Mouse (Mus musculus): ENCODE data around the gene Rab11fip4.
A peak's percentile ranks its signal among the peaks of the same experiment; 100 is the strongest.

Gene Rab11fip4

DNA sequence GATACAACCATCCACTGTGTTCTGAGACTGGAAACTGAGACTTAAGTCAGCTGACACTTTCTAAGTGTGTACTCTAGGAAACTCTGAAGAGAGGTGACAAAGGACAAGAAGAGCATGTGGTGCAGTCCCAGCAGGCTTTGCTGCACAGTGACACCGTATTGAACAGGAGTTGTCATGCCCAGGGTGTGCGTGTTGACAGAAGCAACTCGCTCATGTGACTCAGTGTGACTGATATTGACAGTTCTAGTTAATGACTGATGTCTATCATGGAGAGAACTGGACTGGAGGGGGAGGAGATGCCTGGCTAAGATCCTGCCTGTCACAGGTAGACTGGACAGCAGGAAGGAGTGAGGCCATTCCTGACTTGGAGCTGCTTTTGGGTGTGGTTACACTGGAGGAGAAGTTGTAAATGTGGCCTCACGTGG is 63.4 kb downstream of the Rab11fip4 start:
- DNase-seq (ENCODE audit: low spot score) = no peak

DNA sequence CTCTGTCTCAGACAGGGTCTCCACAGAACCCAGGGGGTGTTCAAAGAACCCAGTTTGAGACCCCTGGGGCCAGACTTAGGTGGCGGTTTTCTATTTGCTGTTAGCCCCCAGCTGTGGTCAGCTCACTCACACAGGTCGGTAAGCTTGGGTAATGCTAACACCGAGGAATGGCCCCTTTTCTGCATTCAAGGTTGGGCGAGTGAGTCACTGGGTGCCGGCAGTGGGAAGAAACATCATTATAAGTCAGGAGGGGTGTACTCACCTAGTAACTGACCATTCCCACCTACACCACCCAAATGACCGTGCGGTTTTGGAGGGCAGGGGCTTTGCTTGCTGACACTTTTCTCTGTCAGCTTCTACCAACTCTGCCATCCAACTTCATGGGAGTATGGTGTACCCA is 64.6 kb downstream of the Rab11fip4 start:
- DNase-seq (ENCODE audit: low spot score) = no peak

DNA sequence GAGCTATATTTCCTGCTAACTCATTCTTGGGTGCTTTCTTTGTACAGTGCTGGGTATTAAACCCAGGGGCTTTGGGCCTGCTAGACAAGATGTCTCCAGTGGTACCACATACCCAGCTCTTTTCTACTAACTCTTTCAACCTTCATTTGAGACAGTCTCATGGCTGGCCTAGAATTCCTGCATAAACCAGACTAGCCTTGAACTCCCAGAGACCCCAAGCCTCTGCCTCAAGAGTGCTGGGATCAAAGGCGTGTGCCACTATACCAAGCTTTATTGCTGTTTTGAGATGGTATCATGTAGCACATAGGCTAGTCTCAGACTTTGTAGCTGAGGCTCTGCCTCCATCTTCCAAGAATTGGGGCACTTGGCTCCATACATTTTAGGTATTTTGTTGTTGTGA is 65.5 kb downstream of the Rab11fip4 start:
- no peak for DNase-seq (ENCODE audit: low spot score)

DNA sequence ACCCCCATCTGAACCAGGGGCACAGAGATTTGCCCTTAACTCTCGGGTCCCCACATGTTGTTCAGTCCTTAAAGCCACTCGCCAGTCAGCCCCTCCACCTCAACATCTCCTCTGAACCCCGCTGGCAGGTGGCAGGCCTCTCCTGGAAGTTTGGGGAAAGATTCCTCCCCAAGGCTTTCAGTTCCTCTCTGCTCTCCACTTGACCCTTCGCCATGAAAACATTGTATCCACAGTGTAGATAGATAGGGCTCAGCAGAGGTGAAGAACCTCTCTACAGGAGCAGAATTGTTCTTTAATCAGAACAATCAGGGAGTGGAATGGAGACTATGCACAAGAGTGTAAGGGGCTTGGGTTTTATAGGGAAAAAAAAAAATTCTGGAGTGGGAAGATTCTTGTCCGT is 66.0 kb downstream of the Rab11fip4 start:
- no peak for DNase-seq (ENCODE audit: low spot score)

DNA sequence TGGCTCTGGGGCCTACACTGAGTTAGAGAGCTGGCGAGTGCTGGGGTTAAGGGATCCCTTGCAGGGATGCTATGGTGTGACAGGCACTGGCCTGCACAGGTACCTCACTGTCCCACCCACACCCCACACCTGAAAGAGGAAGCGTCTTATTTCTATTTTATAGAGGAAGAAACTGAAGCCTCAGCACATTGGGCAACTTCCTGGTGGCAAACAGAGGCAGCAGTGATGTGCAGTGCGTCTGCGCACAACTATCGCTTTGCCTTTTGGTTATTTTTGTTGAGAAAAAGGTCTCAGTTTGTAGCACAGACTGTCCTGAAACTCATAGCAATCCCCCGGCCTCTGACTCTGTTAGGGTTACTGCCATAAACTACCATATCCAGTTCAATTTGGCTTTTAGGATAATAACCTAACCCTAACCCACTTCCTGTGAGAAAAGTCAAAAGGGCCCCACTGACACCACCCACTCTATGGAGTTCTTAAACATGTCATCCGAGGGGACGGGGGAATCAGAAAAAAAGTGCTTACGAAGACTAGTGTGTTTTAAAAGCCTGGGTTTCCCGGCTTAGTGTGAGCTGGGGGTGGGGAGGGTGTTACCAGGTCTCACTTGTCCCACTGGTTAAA is 67.3 kb downstream of the Rab11fip4 start:
- DNase-seq (ENCODE audit: low spot score) = no peak

DNA sequence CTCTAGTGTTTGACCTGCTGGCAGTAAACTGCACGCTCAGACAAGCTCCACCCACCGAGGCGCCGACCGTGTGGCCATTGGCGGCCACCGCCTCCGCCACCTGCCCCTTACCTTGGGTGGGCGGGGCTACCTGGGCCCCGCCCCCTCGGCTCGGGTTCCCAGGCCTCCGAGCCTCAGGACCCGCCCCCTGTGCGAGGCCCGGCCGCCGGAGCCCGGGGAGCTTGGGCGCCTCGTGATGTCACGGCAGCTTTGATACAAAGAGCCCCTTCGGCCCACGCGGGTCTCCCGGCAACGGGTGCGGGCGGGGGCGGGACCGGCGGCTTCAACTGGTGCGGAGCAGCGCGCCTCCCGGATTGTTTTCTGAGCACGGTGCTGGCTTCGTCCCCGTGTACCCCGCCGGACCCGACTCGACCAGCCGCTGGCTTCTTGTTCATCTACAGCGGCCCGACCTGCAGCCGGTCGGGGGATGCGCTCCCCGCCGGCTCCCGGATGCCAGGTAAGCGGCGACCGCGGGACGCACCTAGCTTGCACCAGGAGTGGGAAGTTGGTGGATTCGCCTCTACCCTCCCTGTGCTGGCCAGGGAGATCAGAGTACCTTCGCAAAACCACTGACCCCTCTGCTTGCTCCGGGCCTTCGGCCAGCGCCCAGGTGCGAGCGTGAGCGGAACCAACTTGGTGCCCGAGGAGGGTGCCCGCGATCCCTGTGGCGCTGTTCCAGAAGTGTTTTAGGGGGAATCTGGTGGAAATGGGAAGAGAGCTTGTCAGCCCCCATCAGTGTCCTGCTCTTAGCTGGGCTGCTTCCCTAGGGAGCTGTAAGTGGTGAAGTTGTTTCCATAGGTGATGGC is 69.6 kb downstream of the Rab11fip4 start:
- peak; percentile 81 for DNase-seq (ENCODE audit: low spot score)

DNA sequence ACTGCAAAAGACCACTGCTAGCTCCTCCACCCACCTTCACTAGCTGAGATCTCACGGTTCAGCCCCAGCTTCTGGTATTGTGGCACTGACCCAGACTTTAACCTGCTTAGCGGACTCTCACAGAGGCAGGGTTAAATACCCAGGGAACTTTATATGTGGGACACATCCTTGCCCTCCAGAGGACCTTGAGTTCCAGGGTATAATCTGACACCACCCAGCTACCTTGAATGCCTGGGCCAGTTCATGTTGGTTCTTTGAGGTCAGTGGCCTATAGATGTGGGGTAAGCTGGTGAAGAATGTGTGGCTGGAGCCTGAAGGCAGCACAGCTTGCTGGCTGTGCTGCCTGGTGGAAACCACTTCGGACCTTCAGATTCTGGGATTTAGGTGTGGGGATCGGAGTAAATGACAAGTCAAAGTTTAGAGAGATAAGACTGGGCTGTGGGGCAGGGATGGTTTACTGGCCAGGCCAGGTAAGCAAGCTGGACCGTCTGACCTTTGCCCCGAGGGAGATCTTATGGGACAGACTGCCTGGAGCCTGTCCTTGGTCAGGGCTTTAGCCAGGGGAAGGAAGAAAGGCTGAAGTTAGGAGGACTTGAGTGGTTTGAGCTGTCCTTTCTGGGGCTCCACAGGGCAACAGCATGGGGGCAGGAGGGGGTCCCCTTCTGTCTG is 71.0 kb downstream of the Rab11fip4 start:
- DNase-seq (ENCODE audit: low spot score) = no peak

DNA sequence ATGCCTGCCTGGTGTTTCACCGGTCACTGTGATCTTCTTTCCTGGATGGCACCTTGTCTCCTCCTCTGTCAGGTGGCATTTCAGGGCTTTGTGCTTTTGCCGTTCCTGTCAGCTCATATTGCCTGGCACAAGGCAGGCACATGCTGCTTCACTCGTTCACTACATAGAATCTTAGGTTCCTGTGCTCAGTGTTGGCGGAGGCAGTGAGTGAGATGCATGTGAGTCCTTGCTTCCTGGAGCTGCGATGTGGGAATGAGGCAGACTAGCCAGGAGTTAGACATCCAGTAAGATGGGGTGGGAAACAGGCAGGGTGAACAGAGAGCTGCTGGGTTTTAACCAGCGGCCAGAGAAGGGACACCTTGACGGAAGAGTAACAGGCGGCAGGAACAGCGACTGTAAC is 72.1 kb downstream of the Rab11fip4 start:
- DNase-seq (ENCODE audit: low spot score) = no peak

DNA sequence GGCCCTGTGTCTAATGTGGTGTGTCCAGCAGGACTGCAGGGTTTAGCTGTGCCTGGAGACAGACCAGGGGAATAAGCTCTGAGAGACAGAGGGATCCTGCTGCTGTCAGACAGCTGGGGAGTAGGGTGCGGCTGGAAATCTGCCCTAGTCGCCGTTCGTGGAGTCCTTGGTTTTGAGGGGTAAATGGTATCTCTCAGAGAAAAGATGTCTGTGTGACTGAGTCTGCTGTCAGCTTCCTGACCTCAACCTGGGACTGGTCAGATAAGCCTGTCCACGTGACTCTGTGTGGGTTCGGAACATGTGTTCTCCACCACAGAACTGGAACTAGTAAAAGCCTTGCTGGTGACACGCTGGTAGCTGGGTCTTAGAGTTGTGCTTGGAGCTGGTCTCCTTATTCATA is 72.6 kb downstream of the Rab11fip4 start:
- DNase-seq (ENCODE audit: low spot score) = no peak

DNA sequence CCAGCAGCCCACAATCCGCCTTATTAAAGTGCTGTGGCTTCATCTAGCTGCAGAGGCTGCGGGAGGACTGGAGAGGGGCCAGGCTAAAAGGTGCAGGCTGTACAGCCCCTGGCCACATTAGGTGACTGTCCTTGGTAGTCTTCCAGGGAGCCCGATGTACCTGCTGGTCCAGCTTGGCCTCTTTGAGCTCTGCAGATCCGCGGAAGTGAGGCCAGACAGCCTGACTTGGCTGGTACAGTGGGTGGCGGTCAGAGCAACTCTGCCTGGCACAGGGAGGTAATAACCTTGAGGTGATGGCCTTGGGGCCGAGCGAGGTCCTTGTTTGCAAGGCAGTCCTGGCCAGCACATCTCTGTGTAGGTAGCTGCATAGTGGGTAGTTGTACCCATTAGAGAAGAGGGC is 75.5 kb downstream of the Rab11fip4 start:
- DNase-seq (ENCODE audit: low spot score) = peak; percentile 63

DNA sequence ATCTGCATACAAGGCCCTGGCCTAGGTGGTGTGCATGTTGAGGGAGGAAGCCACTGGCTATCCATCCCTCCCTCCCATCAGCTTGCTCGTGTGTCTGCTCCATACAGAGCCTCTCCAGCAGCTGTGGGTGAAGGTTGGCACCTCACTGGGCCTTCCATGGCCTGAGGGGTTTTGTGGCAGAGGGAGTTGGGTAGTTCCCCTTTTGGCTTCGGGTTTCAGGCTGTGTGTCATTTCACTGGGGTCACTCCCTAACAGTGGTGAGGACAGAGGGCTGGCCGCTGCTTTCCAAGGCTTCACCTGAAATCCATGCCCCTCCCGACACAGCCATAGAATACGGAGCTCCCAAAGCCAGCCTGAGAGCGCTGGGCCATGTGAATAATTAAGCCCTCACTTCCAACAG is 78.2 kb downstream of the Rab11fip4 start:
- DNase-seq (ENCODE audit: low spot score) = no peak

DNA sequence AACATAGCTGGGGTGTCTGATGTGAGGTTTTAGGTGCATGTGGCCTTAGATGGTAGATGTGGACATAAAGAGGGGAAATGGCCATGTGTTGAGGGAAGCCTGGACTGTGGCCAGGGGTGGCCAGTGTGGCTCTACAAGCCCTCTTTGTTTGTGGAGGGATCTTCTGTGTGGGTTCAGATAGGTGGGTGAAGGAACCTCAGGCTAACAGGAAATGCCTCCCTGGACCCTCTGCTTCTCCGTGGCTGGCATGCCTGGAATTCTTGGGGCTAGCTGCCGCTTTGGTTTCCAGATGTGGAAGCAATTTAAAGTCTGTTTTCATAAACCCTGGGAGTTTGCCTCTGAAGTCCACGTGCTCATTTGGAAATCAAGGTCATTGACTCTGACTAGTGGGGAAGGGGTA is 78.9 kb downstream of the Rab11fip4 start:
- no peak for DNase-seq (ENCODE audit: low spot score)

DNA sequence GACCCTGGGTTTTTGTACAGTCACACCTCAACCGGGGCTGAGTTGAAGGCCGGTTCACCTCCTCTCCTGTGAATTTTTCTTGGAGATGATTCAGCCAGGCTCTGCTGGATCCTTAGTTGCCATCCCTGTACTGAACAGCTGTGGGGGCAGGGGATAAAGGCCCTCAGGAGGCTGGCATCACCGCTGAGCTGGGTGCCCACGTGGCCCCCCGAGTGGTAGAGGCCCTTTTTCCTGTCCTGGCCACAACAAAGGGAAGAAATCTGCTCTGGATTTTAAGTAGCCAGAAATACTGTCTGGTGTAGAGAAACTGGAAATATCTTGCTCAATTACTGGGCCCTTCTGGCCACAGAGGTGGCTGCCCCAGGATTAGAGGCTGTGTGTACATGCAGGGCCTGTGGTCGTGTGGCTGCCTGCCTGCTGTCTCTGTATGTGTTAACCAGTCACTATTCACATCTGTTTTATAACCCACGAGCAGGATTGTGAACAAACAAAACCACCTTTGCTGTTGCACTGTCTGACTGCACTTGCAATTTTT is 79.5 kb downstream of the Rab11fip4 start:
- no peak for DNase-seq (ENCODE audit: low spot score)

DNA sequence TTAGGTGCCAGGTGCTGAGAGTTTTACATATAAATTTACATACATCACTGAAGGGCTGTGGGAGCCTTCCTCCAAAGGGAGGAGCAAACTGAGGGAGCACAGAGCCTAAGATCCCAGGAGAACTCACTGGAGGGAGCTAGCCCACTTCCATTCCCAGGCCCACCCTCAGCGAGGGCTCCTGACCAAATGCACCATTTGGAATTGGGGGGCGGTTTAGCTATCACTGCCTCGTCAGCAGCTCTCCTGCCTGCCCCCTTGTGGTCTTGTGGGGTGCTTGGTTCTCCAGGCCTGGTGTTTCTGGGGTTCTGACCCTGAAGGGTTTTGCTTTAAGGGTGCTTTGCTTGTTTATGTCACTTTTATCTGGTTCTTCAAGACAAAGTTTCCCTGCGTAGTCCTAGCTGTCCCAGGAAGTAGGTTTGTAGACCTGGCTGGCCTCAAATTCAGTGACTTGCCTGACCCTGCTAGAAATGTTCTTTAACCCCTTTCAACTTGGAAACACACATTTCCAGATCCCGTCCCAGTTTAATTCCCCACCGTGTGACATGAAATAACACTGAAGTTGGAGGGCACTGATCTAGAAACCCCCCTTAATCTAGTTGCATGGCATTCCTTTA is 80.8 kb downstream of the Rab11fip4 start:
- no peak for DNase-seq (ENCODE audit: low spot score)

DNA sequence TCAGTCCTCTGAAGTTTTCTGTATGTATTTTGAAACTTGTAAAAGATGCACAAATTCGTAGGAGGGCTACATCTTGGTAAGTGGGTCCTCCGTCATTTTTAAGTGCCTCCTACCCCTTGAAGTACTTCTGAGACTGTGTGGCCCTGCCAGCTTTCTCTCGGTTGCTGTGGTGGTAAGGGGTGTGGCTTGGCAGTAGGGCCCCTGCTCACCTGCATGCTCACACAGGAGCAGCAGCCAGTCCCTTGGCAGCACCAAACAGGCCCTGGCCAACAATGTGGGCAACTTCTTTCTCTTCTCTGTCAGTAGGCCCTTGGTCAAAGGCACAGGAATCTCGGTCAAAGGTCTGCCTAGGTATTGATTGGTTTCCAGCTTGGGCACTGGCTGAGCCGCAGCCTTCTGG is 82.1 kb downstream of the Rab11fip4 start:
- DNase-seq (ENCODE audit: low spot score) = peak; percentile 30

DNA sequence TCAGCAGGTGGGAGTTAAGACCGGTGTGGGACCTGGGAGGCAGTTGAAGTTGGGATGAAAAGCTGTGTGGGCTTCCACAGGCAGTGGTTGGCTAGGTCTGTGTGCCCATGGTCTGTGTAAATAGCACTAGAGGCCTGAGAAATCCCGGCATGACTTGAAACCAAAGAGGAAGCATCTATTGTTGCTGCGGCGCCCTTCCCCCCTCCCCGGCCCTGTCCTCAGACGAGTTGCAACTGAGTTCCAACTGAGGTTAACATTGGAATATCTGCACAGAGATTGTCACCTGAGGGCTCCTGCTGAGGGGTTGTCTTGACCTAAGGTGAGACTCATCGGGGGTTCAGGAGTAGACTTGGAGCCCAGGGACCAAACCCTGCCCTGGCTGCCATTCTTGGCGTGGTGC is 82.7 kb downstream of the Rab11fip4 start:
- DNase-seq (ENCODE audit: low spot score) = no peak

DNA sequence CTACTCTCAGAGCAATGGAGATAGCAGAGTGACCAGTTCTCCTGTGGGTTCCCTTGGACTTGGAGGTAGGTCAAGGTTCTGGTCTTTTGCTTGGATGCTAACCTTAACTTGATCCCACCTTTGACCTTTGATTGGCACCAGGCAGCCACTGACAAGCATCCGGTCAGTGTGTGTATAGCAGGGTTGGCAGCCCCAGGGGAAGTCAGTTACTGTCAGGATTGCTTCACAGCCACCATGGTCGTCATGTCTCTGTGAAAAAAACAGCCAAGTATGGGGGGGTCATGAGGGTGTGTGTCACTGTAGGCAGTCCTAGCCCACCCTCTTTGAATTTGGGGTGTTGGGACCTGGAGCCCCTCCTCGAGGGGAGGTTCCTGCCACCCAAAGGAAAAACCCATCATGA is 83.2 kb downstream of the Rab11fip4 start:
- DNase-seq (ENCODE audit: low spot score) = no peak

DNA sequence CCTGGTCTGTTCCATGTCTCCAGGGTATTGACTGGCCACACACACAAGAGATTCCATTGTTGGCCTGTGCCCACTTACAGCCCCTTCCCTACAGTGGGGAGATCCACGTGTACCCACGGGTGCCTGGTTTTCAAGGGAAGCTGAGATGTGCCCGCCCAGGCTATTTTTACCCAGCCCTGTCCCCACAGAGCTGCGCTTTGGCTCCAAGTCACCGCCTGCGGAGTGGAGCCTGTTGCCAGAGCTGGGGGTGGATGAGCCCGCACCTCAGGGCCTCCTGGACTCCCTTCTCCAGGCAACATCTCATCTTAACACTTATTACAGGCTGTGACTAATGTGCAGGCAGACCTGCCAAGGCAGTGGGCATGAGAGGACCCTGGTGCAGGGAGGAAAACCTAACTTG is 83.6 kb downstream of the Rab11fip4 start:
- DNase-seq (ENCODE audit: low spot score) = no peak

DNA sequence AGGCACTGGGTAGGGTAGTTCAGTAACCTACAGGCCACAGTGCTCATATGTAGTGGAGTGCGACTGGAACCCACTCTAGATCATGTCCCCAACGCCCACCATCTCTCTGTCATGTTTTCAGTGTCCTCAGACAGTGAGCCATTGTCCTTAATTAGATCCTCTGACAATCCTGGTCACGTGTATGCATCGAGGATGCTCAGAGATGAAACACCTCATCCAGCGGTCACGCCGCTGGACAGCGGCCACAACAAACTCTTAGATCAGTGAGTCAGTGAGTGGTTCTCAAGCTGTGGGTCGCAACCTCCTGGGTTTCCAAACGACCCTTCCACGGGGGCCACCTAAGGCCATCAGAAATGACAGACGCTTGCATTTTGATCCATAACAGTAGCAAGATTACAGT is 84.3 kb downstream of the Rab11fip4 start:
- DNase-seq (ENCODE audit: low spot score) = no peak

DNA sequence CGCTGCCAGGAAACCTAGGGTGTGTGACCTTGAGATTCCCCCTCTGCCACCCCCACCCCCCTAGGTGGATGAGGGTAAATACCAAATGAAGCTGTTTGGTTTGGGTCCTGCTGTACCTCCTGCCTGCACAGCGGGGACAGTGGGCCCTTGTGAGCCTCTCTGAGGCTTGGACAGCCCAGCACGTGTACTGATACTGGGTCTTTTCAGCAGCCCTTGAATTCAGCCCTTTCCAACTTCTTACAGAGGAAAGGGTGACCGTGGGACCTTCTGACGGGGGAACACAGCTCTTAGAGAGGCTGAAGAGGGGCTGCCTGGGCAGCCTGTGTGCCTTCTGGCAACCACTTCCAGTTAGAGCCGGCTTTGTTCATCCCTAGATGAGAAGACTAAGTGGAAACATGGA is 85.0 kb downstream of the Rab11fip4 start:
- DNase-seq (ENCODE audit: low spot score) = no peak

DNA sequence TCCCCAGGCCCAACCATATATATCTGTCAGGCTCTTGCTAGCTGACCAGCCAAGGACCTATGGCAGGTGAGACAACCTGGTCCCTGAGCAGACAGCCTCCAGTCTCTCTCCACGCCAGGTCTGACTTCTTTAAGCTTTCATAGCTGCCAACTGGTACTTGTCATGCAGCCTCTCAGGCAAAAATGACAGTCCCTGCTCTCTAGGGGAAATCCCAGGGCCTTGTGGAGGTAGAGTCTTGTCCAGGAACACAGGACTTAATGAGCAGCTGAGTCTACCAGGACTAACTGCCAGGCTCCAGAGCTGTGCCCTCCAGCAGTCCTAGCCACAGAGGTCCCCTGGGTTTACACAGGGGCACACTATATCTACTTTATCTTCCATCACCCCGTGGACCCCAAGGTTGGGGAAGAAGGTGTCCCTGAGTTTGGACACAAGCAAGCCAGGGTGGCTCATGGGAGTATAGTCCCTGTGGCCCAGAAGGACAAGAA is 85.5 kb downstream of the Rab11fip4 start:
- DNase-seq (ENCODE audit: low spot score) = no peak

DNA sequence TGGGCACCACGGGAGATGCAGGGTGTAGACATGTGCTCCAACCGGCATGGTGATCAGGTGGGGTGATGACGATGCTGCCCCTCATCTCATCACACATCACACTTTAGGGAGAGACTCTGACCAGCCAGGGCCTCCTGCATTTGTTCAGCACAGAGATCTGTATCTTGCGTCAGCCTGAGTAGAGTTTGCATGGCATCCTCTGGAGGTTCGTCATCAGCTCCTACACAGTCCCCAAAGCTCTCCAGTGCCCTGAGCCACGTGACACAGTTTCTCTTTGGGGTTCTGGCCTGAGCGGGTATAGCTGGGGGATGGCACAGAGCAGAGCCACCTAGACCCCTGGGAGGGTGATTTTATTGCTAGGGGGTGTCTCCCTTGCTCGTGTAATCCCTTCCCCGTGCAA is 86.4 kb downstream of the Rab11fip4 start:
- no peak for DNase-seq (ENCODE audit: low spot score)
